Mouse (Mus musculus) lung, embryonic 14.5 days (tissue): Measurements from ENCODE around the gene Tex14. TPM values are rescaled to one million over a fixed set of nuclear protein-coding genes. Genes with fewer than 3 reads are reported as not detected.

ENCODE experiments used
- ATAC-seq: fragments of 200-750 bp; cut with Nextera tagmentation; 2 replicates; pipeline ENCODE4 v1.8.0; 2017; ENCODE audit warnings: mild to moderate bottlenecking, moderate TSS enrichment, moderate library complexity; ENCODE audit not compliant: insufficient read depth
- DNase-seq: peaks from one replicate; pipeline ENCODE4 v3.0.0-alpha.2; 2015
- H3K27ac ChIP-seq: fragments of 300-500 bp; sonication (generic); 2 replicates; pipeline ENCODE4 v1.5.1; 2014; ENCODE audit warnings: low read depth, mild to moderate bottlenecking, moderate library complexity
- H3K27me3 ChIP-seq: fragments of 300-500 bp; sonication (generic); 2 replicates; pipeline ENCODE4 v1.6.1; 2014; ENCODE audit warnings: low read length, control low read depth; ENCODE audit not compliant: insufficient read depth
- H3K36me3 ChIP-seq: fragments of 300-500 bp; sonication (generic); 2 replicates; pipeline ENCODE4 v1.6.1; 2014; ENCODE audit warnings: control low read depth; ENCODE audit not compliant: insufficient read depth
- H3K4me1 ChIP-seq: fragments of 300-500 bp; sonication (generic); 2 replicates; pipeline ENCODE4 v1.6.1; 2014; ENCODE audit warnings: antibody characterized with exemption, control low read depth; ENCODE audit not compliant: insufficient read depth
- H3K4me2 ChIP-seq: fragments of 300-500 bp; sonication (generic); 2 replicates; pipeline ENCODE4 v1.6.1; 2014; ENCODE audit warnings: mild to moderate bottlenecking
- H3K4me3 ChIP-seq: fragments of 300-500 bp; sonication (generic); 2 replicates; pipeline ENCODE4 v1.5.1; 2014; ENCODE audit warnings: low read depth, low read length
- H3K9ac ChIP-seq: fragments of 300-500 bp; sonication (generic); 2 replicates; pipeline ENCODE4 v1.6.1; 2014
- H3K9me3 ChIP-seq: fragments of 300-500 bp; sonication (generic); 2 replicates; pipeline ENCODE4 v1.6.1; 2016; ENCODE audit warnings: low read depth, low read length, control low read depth
- CTCF ChIP-seq: IDR thresholded peaks from 2 replicates; pipeline ENCODE4 v1.5.1; 2016; ENCODE audit warnings: antibody characterized with exemption, low read depth
- WGBS: fragments of 180-500 bp; shearing (Covaris S2); extraction: QIAGEN DNeasy Blood & Tissue Kit; methylation state at CpG from one replicate; pipeline ENCODE4 v1.1.7; 2014; 5-methylcytosine and 5-hydroxymethylcytosine counted together
- polyA plus RNA-seq: library from polyadenylated mRNA; unstranded; fragments of >200 nt; fragmentation: Nextera tagmentation; extraction: Ambion mirVana; gene quantifications from 2 replicates; pipeline ENCODE4 v1.2.1, GENCODE M21; 2014

The Tex14 gene
- polyA plus RNA-seq, 1 experiment from 2014 or later, result 0.21 TPM

DNA sequence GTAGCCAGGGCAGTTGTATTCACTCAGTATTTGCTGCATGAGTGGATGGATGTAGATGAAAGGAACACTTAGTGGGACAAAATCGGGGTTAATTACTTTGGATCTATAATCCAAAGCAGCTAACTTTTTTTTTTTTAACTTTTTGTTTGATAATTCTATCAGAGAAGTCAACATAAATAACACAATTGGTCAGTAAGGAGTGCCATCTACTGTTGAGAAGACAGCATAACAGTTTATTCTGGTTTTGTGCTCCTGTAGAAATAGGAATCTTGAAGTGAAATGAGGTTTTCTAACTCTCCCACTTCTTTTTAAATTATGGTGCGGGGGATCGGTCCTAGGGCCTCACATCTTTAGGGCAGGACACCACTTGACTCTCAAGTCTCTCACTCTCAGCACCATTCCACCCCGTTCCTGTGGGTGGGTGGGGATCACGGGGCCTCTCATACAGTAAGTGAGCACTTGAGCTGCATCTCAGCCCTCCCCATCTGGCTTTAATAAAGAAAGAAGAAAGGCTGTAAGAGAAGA is 99.9 kb downstream of the Tex14 start:
- no peaks in the 10 kb centered on the region for H3K4me1 ChIP-seq
- no peak for ATAC-seq
- WGBS, result 35% methylated on average over 5 of the region's 5 CpGs
- no peaks in the 10 kb centered on the region for H3K36me3 ChIP-seq
- no peak overlapping the region for H3K27ac ChIP-seq
- DNase-seq, result peak; percentile 75
- no peak overlapping the region for H3K9ac ChIP-seq
- H3K4me2 ChIP-seq, result no peak overlapping the region
- TF ChIP-seq CTCF, result peak; percentile 57
- no peaks in the 10 kb centered on the region for H3K27me3 ChIP-seq
- H3K4me3 ChIP-seq, result no peak overlapping the region
- H3K9me3 ChIP-seq, result no peaks in the 10 kb centered on the region

DNA sequence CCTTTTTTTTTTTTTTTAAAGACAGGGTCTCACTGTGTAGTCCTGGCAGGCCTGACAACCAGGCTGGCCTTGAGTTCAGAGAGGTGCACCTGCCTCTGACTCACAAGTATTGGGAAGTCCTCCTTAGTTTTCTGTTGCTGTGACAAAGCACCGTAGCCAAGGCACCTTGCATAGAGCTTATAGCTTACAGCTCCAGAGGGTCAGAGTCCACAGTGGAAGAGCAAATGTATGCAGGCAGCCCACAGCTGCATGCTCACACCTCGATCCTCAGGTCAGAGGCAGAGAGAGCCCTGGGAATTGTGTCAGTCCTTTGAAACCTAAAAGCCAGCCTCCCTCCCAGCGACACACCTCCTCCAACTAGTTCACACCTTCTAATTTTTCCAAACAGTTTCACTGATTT is 101.6 kb downstream of the Tex14 start:
- no peaks in the 10 kb centered on the region for H3K4me1 ChIP-seq
- H3K9me3 ChIP-seq, result no peaks in the 10 kb centered on the region
- no peak overlapping the region for H3K4me2 ChIP-seq
- ATAC-seq (no peak), DNase-seq (no peak)
- no peaks in the 10 kb centered on the region for H3K27me3 ChIP-seq
- H3K27ac ChIP-seq, result no peak overlapping the region
- H3K4me3 ChIP-seq, result no peak overlapping the region
- H3K36me3 ChIP-seq, result no peaks in the 10 kb centered on the region
- TF ChIP-seq CTCF, result no peak
- WGBS, result 65% methylated on average over 3 of the region's 3 CpGs
- no peak overlapping the region for H3K9ac ChIP-seq

GRCm38 (mm10) chr11:87507043-87507442 is 102.2 kb downstream of the Tex14 start:
- no peak overlapping the region for H3K4me2 ChIP-seq
- H3K4me1 ChIP-seq, result no peaks in the 10 kb centered on the region
- H3K36me3 ChIP-seq, result no peaks in the 10 kb centered on the region
- DNase-seq (no peak), ATAC-seq (no peak)
- TF ChIP-seq CTCF, result no peak
- no peak overlapping the region for H3K27ac ChIP-seq
- no peaks in the 10 kb centered on the region for H3K27me3 ChIP-seq
- no peaks in the 10 kb centered on the region for H3K9me3 ChIP-seq
- no peak overlapping the region for H3K9ac ChIP-seq
- no peak overlapping the region for H3K4me3 ChIP-seq

- Histone ChIP-seq H3K4me2 (no peak overlapping the region), H3K27ac (no peak overlapping the region), H3K4me1 (no peaks in the 10 kb centered on the region), H3K9me3 (no peaks in the 10 kb centered on the region), H3K27me3 (no peaks in the 10 kb centered on the region), H3K9ac (no peak overlapping the region), H3K4me3 (no peak overlapping the region), H3K36me3 (no peaks in the 10 kb centered on the region)
- TF ChIP-seq CTCF, result peak; percentile 77
- WGBS, result 10% methylated on average over 2 of the region's 2 CpGs
- no peak for ATAC-seq
- peak; percentile 62 for DNase-seq
Measured at GRCm38 (mm10) chr11:87519260-87519659, 114.4 kb downstream of the Tex14 start.

GRCm38 (mm10) chr11:87523466-87523865 is 118.6 kb downstream of the Tex14 start:
- no peaks in the 10 kb centered on the region for H3K4me1 ChIP-seq
- TF ChIP-seq CTCF, result no peak
- H3K9me3 ChIP-seq, result no peaks in the 10 kb centered on the region
- no peaks in the 10 kb centered on the region for H3K27me3 ChIP-seq
- ATAC-seq, result no peak
- H3K9ac ChIP-seq, result no peak overlapping the region
- no peak overlapping the region for H3K4me3 ChIP-seq
- DNase-seq, result no peak
- H3K36me3 ChIP-seq, result no peaks in the 10 kb centered on the region
- no peak overlapping the region for H3K27ac ChIP-seq
- no peak overlapping the region for H3K4me2 ChIP-seq
- whole genome bisulfite sequencing, result 68% methylated on average over 5 of the region's 5 CpGs

DNA sequence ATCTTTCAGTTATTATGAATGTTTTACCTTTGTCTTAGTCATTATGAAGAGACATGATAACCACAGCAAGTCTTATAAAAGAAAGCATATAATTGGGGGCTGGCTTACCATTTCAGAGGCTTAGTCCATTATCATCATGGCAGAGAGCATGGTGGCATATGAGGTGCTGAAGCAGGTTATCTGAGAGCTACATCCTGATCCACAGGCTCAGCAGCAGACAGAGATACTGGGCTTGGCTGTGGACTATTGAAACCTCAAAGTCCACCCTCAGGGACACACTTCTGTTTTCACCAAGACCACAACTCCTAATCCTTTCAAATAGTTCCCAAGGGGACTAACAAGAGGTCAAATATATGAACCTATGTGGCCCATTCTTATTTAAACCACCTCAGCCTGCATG is 119.1 kb downstream of the Tex14 start:
- H3K4me2 ChIP-seq, result no peak overlapping the region
- no peak for TF ChIP-seq CTCF
- no peak for ATAC-seq
- H3K4me3 ChIP-seq, result no peak overlapping the region
- H3K9me3 ChIP-seq, result no peaks in the 10 kb centered on the region
- H3K36me3 ChIP-seq, result no peaks in the 10 kb centered on the region
- H3K27ac ChIP-seq, result no peak overlapping the region
- no peaks in the 10 kb centered on the region for H3K4me1 ChIP-seq
- no peak for DNase-seq
- H3K27me3 ChIP-seq, result no peaks in the 10 kb centered on the region
- no peak overlapping the region for H3K9ac ChIP-seq

- TF ChIP-seq CTCF, result no peak
- H3K9me3 ChIP-seq, result no peaks in the 10 kb centered on the region
- ATAC-seq, result no peak
- H3K27ac ChIP-seq, result no peak overlapping the region
- no peaks in the 10 kb centered on the region for H3K27me3 ChIP-seq
- H3K4me3 ChIP-seq, result no peak overlapping the region
- H3K9ac ChIP-seq, result no peak overlapping the region
- no peaks in the 10 kb centered on the region for H3K4me1 ChIP-seq
- no peak for DNase-seq
- no peak overlapping the region for H3K4me2 ChIP-seq
- H3K36me3 ChIP-seq, result no peaks in the 10 kb centered on the region
Measured at GRCm38 (mm10) chr11:87524780-87525179, 119.9 kb downstream of the Tex14 start.

- Histone ChIP-seq H3K9ac (no peak overlapping the region), H3K4me1 (no peaks in the 10 kb centered on the region), H3K27me3 (no peaks in the 10 kb centered on the region), H3K4me2 (no peak overlapping the region), H3K27ac (no peak overlapping the region), H3K36me3 (no peaks in the 10 kb centered on the region), H3K9me3 (no peaks in the 10 kb centered on the region), H3K4me3 (no peak overlapping the region)
- WGBS, result 56% methylated on average over 3 of the region's 3 CpGs
- ATAC-seq (no peak), DNase-seq (no peak)
- TF ChIP-seq CTCF, result no peak
Measured at GRCm38 (mm10) chr11:87527364-87527763, 122.5 kb downstream of the Tex14 start.
